Mouse (Mus musculus): ENCODE measurements around the gene Mroh2a. TPM values are rescaled to one million over a fixed set of nuclear protein-coding genes. Genes with fewer than 3 reads are reported as not detected.

The Mroh2a gene
- total RNA-seq, 2 experiments from 2014 or later = 0.06 to 0.20 TPM

Other genes with a start within 250 kb of the Mroh2a start
- gene Usp40, start 218.4 kb upstream of the Mroh2a start, total RNA-seq (2021) = 10 to 100 TPM; 21.1 to 21.9 TPM
- gene Ugt1a10, start 171.6 kb upstream of the Mroh2a start, total RNA-seq (2021) = not detected
- gene Ugt1a9, start 156.2 kb upstream of the Mroh2a start, total RNA-seq (2021) = not detected
- gene Ugt1a8, start 139.2 kb upstream of the Mroh2a start, total RNA-seq (2021) = not detected
- gene Ugt1a7c, start 131.9 kb upstream of the Mroh2a start, total RNA-seq (2021) = under 1 TPM; 0.71 to 0.97 TPM
- under 1 TPM in 1 of 2 experiments, not detected in 1; 0.24 TPM for gene Ugt1a6b, start 123.7 kb upstream of the Mroh2a start, total RNA-seq (2021)
- under 1 TPM in 1 of 2 experiments, not detected in 1; 0.32 TPM for gene Ugt1a6a, start 92.2 kb upstream of the Mroh2a start, total RNA-seq (2021)
- gene Ugt1a5, start 61.0 kb upstream of the Mroh2a start, total RNA-seq (2021) = not detected
- under 1 TPM in 1 of 2 experiments, not detected in 1; 0.17 TPM for gene Ugt1a2, start 26.4 kb upstream of the Mroh2a start, total RNA-seq (2021)
- 1 to 10 TPM; 3.9 to 5.0 TPM for gene Dnajb3, start 21.2 kb upstream of the Mroh2a start, total RNA-seq (2021)
- gene Ugt1a1, start 15.0 kb upstream of the Mroh2a start, total RNA-seq (2021) = not detected
- gene Hjurp, start 50.6 kb downstream of the Mroh2a start, total RNA-seq (2021) = 10 to 100 TPM; 42.0 to 44.4 TPM
- gene Trpm8, start 50.7 kb downstream of the Mroh2a start, total RNA-seq (2021) = 1 to 10 TPM; 1.2 to 1.5 TPM
- under 1 TPM in 1 of 2 experiments, not detected in 1; 0.56 TPM for gene Spp2, start 180.0 kb downstream of the Mroh2a start, total RNA-seq (2021)

All from left cerebral cortex, postnatal 10 days (tissue).